Mouse (Mus musculus): ENCODE measurements around the gene Krt35.

DNA sequence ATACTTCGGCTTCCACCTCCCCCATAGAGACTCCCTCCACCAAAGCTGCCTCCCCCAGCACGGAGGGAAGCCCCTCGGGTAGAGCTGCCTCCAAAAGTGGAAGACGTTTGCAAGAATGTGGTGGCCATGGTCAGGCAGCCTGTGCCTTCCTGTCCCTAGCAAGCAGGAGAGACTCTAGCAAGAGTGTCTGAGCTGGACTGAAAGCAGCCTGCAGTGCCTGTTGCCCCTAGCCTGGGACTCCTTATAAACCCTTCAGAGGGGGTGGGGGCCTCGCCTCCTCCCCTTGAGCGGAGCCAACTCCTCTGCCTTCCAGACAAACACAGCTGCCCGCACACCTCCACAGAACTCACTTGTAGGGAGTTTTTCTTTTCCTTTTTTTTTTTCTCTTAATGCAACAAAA is 39.7 kb upstream of the Krt35 start, which contains the start of gene Krt15:
- TF ChIP-seq GATA1 (IDR thresholded peaks at IDR 0.05; ENCODE audit: low read depth, low read length) (no peak), CTCF (IDR thresholded peaks at IDR 0.05 in 2 of 3, conservative IDR thresholded peaks at IDR 0.05 in 1 of 3; ENCODE audit: control insufficient read depth in 1 of 3, insufficient read depth in 1 of 3, low read depth in 2 of 3, low read length in 3 of 3, poor library complexity in 1 of 3, severe bottlenecking in 1 of 3) (no peak), ETS1 (IDR thresholded peaks at IDR 0.05; ENCODE audit: low read depth, low read length) (no peak), CHD1 (IDR thresholded peaks at IDR 0.05; ENCODE audit: low read depth, low read length) (no peak), POLR2AphosphoS5 (IDR thresholded peaks at IDR 0.05; ENCODE audit: borderline replicate concordance, low read depth, low read length) (no peak), POLR2A (IDR thresholded peaks at IDR 0.05; ENCODE audit: control insufficient read depth in 1 of 2, insufficient read depth in 1 of 2, low read depth in 1 of 2, low read length in 2 of 2, poor library complexity in 1 of 2) (no peak), EP300 (IDR thresholded peaks at IDR 0.05; ENCODE audit: low read depth in 1 of 2, low read length in 2 of 2) (no peak), TAL1 (IDR thresholded peaks at IDR 0.05; ENCODE audit: low read length) (no peak), CHD2 (IDR thresholded peaks at IDR 0.05; ENCODE audit: low read length) (no peak), NELFE (IDR thresholded peaks at IDR 0.05; ENCODE audit: low read depth, low read length) (no peak), HCFC1 (IDR thresholded peaks at IDR 0.05; ENCODE audit: low read depth, low read length) (no peak), ZNF384 (IDR thresholded peaks at IDR 0.05; ENCODE audit: low read depth, low read length) (no peak)
